Mouse (Mus musculus): Measurements from ENCODE around the gene Plekhg5. TPM values are rescaled to one million over a fixed set of nuclear protein-coding genes. Genes with fewer than 3 reads are reported as not detected.

Gene Plekhg5
- polyA plus RNA-seq, 1 experiment: 65.8 TPM

- TF ChIP-seq TCF12 (IDR thresholded peaks at IDR 0.05; ENCODE audit: insufficient read depth, poor library complexity, severe bottlenecking) (peak; percentile 90), CEBPB (IDR thresholded peaks at IDR 0.05; ENCODE audit: insufficient read depth, poor library complexity, severe bottlenecking) (no peak), MAX (IDR thresholded peaks at IDR 0.05; ENCODE audit: low read depth) (no peak), SRF (IDR thresholded peaks at IDR 0.05; ENCODE audit: control insufficient read depth, insufficient read length, low read depth) (peak; percentile 54), MYOD1 (IDR thresholded peaks at IDR 0.05; ENCODE audit: control insufficient read depth in 1 of 3, insufficient read length in 2 of 3, low read depth in 2 of 3) (peak; percentile 95 to 100 (median 100)), POLR2A (IDR thresholded peaks at IDR 0.05; ENCODE audit: insufficient read length, low read depth) (no peak), MYOG (IDR thresholded peaks at IDR 0.05; ENCODE audit: control insufficient read depth in 1 of 3, insufficient read depth in 1 of 3, insufficient read length in 2 of 3, low read depth in 2 of 3) (peak; percentile 92 to 99 (median 99)), POLR2AphosphoS2 (IDR thresholded peaks at IDR 0.05; ENCODE audit: insufficient read length, low read depth) (no peak), USF1 (IDR thresholded peaks at IDR 0.05; ENCODE audit: low read depth) (no peak), REST (IDR thresholded peaks at IDR 0.05; ENCODE audit: insufficient read depth, insufficient read length) (no peak), TCF3 (IDR thresholded peaks at IDR 0.05; ENCODE audit: insufficient read length, low read depth) (peak; percentile 96)
- peak within 1 kb of the TSS; percentile 68 for H3K4me3 ChIP-seq
- no peaks in the 10 kb centered on the region for H3K27me3 ChIP-seq (ENCODE audit: control insufficient read depth, insufficient read depth, insufficient read length)
- H3K4me2 ChIP-seq (ENCODE audit: low read depth): peak within 1 kb of the TSS; percentile 85
- H3K36me3 ChIP-seq (ENCODE audit: control insufficient read depth, insufficient read depth): peaks cover 8% of the 10 kb centered on the region
- H3K79me2 ChIP-seq (ENCODE audit: control insufficient read depth, insufficient read depth): peaks cover 37% of the 10 kb centered on the region
- peak within 1 kb of the TSS; percentile 91 for H3ac ChIP-seq (ENCODE audit: control insufficient read depth, insufficient read length)
These were observed 33.9 kb upstream of the Plekhg5 start, which contains the start of gene Tas1r1 for GRCm38 (mm10) chr4:152038225-152038984. Gene Tas1r1 (minus strand): TSS chr4:152038568.

- H3K79me2 ChIP-seq (ENCODE audit: control insufficient read depth, insufficient read depth): peaks cover 40% of the 10 kb centered on the region
- H3K36me3 ChIP-seq (ENCODE audit: control insufficient read depth, insufficient read depth): peaks cover 13% of the 10 kb centered on the region
- TF ChIP-seq TCF12 (IDR thresholded peaks at IDR 0.05; ENCODE audit: insufficient read depth, poor library complexity, severe bottlenecking) (no peak), MYOD1 (IDR thresholded peaks at IDR 0.05; ENCODE audit: control insufficient read depth in 1 of 3, insufficient read length in 2 of 3, low read depth in 2 of 3) (peak in 1 of 3 experiments; percentile 20), SRF (IDR thresholded peaks at IDR 0.05; ENCODE audit: control insufficient read depth, insufficient read length, low read depth) (peak; percentile 65), POLR2AphosphoS2 (IDR thresholded peaks at IDR 0.05; ENCODE audit: insufficient read length, low read depth) (peak; percentile 93), TCF3 (IDR thresholded peaks at IDR 0.05; ENCODE audit: insufficient read length, low read depth) (no peak), MAX (IDR thresholded peaks at IDR 0.05; ENCODE audit: low read depth) (no peak), MYOG (IDR thresholded peaks at IDR 0.05; ENCODE audit: control insufficient read depth in 1 of 3, insufficient read depth in 1 of 3, insufficient read length in 2 of 3, low read depth in 2 of 3) (peak in 1 of 3 experiments; percentile 45), REST (IDR thresholded peaks at IDR 0.05; ENCODE audit: insufficient read depth, insufficient read length) (no peak), POLR2A (IDR thresholded peaks at IDR 0.05; ENCODE audit: insufficient read length, low read depth) (peak; percentile 91), E2F4 (IDR thresholded peaks at IDR 0.05; ENCODE audit: insufficient read depth) (no peak), CEBPB (IDR thresholded peaks at IDR 0.05; ENCODE audit: insufficient read depth, poor library complexity, severe bottlenecking) (no peak), USF1 (IDR thresholded peaks at IDR 0.05; ENCODE audit: low read depth) (no peak)
- peak within 1 kb of the TSS; percentile 91 for H3ac ChIP-seq (ENCODE audit: control insufficient read depth, insufficient read length)
- H3K27me3 ChIP-seq (ENCODE audit: control insufficient read depth, insufficient read depth, insufficient read length): no peaks in the 10 kb centered on the region
- peak within 1 kb of the TSS; percentile 68 for H3K4me3 ChIP-seq
- H3K4me2 ChIP-seq (ENCODE audit: low read depth): peak within 1 kb of the TSS; percentile 85
These were observed 33.1 kb upstream of the Plekhg5 start, which contains the start of gene Nol9 for GRCm38 (mm10) chr4:152038985-152039830. Gene Nol9 (plus strand): TSS chr4:152039321.

- Histone ChIP-seq H3K36me3 (ENCODE audit: control insufficient read depth, insufficient read depth) (peaks cover 16% of the 10 kb centered on the region), H3K4me3 (peak overlapping the region; percentile 68), H3K27me3 (ENCODE audit: control insufficient read depth, insufficient read depth, insufficient read length) (no peaks in the 10 kb centered on the region), H3ac (ENCODE audit: control insufficient read depth, insufficient read length) (peak overlapping the region; percentile 91), H3K4me2 (ENCODE audit: low read depth) (peak overlapping the region; percentile 84), H3K79me2 (ENCODE audit: control insufficient read depth, insufficient read depth) (peaks cover 44% of the 10 kb centered on the region)
- no peak for TF ChIP-seq POLR2A (IDR thresholded peaks at IDR 0.05; ENCODE audit: insufficient read length, low read depth)
- TF ChIP-seq MYOD1 (IDR thresholded peaks at IDR 0.05; ENCODE audit: control insufficient read depth in 1 of 3, insufficient read length in 2 of 3, low read depth in 2 of 3): no peak
- no peak for TF ChIP-seq MYOG (IDR thresholded peaks at IDR 0.05; ENCODE audit: control insufficient read depth in 1 of 3, insufficient read depth in 1 of 3, insufficient read length in 2 of 3, low read depth in 2 of 3)
- no peak for TF ChIP-seq USF1 (IDR thresholded peaks at IDR 0.05; ENCODE audit: low read depth)
- TF ChIP-seq SRF (IDR thresholded peaks at IDR 0.05; ENCODE audit: control insufficient read depth, insufficient read length, low read depth): no peak
These were observed 32.4 kb upstream of the Plekhg5 start for GRCm38 (mm10) chr4:152039831-152040310.

GRCm38 (mm10) chr4:152041924-152042641 lies 30.2 kb upstream of the Plekhg5 start:
- no peak overlapping the region for H3K4me2 ChIP-seq (ENCODE audit: low read depth)
- peaks cover 23% of the 10 kb centered on the region for H3K36me3 ChIP-seq (ENCODE audit: control insufficient read depth, insufficient read depth)
- peaks cover 44% of the 10 kb centered on the region for H3K79me2 ChIP-seq (ENCODE audit: control insufficient read depth, insufficient read depth)
- H3K4me3 ChIP-seq: no peak overlapping the region
- H3K27me3 ChIP-seq (ENCODE audit: control insufficient read depth, insufficient read depth, insufficient read length): no peaks in the 10 kb centered on the region
- no peak overlapping the region for H3ac ChIP-seq (ENCODE audit: control insufficient read depth, insufficient read length)
- no peak for TF ChIP-seq POLR2AphosphoS2 (IDR thresholded peaks at IDR 0.05; ENCODE audit: insufficient read length, low read depth)
- TF ChIP-seq TCF12 (IDR thresholded peaks at IDR 0.05; ENCODE audit: insufficient read depth, poor library complexity, severe bottlenecking): no peak
- TF ChIP-seq CEBPB (IDR thresholded peaks at IDR 0.05; ENCODE audit: insufficient read depth, poor library complexity, severe bottlenecking): no peak
- no peak for TF ChIP-seq SRF (IDR thresholded peaks at IDR 0.05; ENCODE audit: control insufficient read depth, insufficient read length, low read depth)
